Mouse (Mus musculus) small intestine, adult 2 months (tissue): ENCODE results near the gene Dock4. TPM values are rescaled to one million over a fixed set of nuclear protein-coding genes. Genes with fewer than 3 reads are reported as not detected.

Experiments
- H3K27ac ChIP-seq: fragments of 200-500 bp; 2 replicates; pipeline ENCODE4 v1.5.1; 2012; ENCODE audit warnings: low read depth, low read length, control low read depth, inconsistent platforms; ENCODE audit not compliant: insufficient read depth
- H3K27me3 ChIP-seq: fragments of 200-500 bp; 2 replicates; pipeline ENCODE4 v1.6.1; 2012; ENCODE audit warnings: mild to moderate bottlenecking, moderate library complexity, low read length, inconsistent platforms; ENCODE audit not compliant: control insufficient read depth, insufficient read depth
- H3K36me3 ChIP-seq: fragments of 200-500 bp; 2 replicates; pipeline ENCODE4 v1.6.1; 2012; ENCODE audit warnings: mild to moderate bottlenecking, low read length, control low read depth, inconsistent platforms; ENCODE audit not compliant: control insufficient read depth, insufficient read depth
- H3K4me1 ChIP-seq: fragments of 200-500 bp; 2 replicates; pipeline ENCODE4 v1.6.1; 2012; ENCODE audit warnings: low read length, inconsistent platforms, mixed read lengths; ENCODE audit not compliant: control insufficient read depth, insufficient read depth, insufficient read length
- H3K4me3 ChIP-seq: fragments of 200-500 bp; 2 replicates; pipeline ENCODE4 v1.5.1; 2012; ENCODE audit warnings: low read depth, mild to moderate bottlenecking, control low read depth, inconsistent platforms, low read length, moderate library complexity
- CTCF ChIP-seq: fragments of 200-500 bp; IDR thresholded peaks from 2 replicates; pipeline ENCODE4 v1.5.1; 2012; ENCODE audit warnings: low read depth, mild to moderate bottlenecking, control low read depth, inconsistent platforms, low read length, moderate library complexity, mixed read lengths; ENCODE audit not compliant: insufficient replicate concordance, insufficient read length; ENCODE audit errors: extremely low read depth
- POLR2A ChIP-seq: fragments of 200-500 bp; IDR thresholded peaks from 2 replicates; pipeline ENCODE4 v1.6.1; 2012; ENCODE audit warnings: low read depth, mild to moderate bottlenecking, control low read depth, inconsistent platforms, low read length, moderate library complexity
- WGBS: fragments of 180-500 bp; shearing (Covaris S2); methylation state at CpG from one replicate; pipeline ENCODE4 v1.1.7; 2018; 5-methylcytosine and 5-hydroxymethylcytosine counted together
- polyA plus RNA-seq: library from polyadenylated mRNA; depleted of rRNA; stranded (reverse); fragments of >200 nt; gene quantifications from 2 replicates; pipeline ENCODE4 v1.2.3, GENCODE M21; 2012

Gene Dock4
- polyA plus RNA-seq, 1 experiment = 0.94 TPM

GRCm38 (mm10) chr12:40568365-40568885, 122.7 kb downstream of the Dock4 start:
- H3K4me1 ChIP-seq = no peaks in the 10 kb centered on the region
- no peak overlapping the region for H3K27ac ChIP-seq
- WGBS = 88% methylated on average over 4 of the region's 4 CpGs
- H3K36me3 ChIP-seq = no peaks in the 10 kb centered on the region
- no peaks in the 10 kb centered on the region for H3K27me3 ChIP-seq
- TF ChIP-seq POLR2A (no peak), CTCF (no peak)
- H3K4me3 ChIP-seq = no peak overlapping the region

DNA sequence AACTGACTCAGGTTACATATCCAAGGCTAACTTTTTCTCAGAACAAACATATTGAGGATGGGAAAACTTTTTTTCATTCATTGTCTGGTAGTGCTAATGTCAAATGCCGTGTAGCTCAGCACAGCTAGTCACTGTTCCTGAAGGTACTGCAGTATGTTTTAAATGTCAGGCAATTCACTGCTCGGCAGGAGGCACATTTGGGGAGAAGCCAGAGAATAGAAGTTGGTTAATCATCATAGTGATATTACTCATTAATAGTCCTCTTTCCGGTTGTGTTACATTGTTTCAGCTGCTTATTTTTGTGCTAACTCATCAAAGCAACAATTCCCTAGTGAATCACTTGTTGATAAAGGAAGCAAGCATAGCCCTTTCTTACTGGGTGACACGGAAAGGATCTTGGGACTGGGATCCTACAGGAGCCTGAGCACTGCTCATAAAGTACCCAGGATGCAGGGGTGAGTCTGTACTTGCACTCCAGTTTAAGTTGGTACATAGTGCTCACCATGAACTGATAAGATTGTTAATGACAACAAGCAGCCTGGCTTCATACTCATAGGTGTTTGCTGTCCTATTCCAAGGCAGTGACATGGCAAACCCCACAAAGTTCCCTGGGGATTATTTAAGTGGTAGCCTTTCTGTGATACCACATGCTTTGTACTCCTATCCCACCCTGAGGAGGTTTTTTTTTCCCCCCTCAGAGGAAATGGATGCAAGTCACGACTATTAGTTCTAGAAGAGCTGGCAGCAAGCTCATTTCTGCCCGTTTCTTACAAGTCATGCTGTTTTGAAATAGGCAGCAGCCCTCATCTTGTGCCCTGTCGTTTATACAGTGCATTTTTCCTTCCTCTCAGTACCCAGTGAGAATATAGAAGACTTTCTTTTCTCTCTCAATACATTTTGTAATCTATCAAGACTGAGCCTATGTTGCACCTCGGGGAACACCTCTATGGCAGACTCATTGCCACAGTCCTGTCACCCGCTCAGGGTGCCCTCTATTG, 123.5 kb downstream of the Dock4 start:
- Histone ChIP-seq H3K27ac (no peak overlapping the region), H3K27me3 (no peaks in the 10 kb centered on the region), H3K36me3 (no peaks in the 10 kb centered on the region), H3K4me3 (no peak overlapping the region), H3K4me1 (no peaks in the 10 kb centered on the region)
- WGBS = 30% methylated on average over 9 of the region's 9 CpGs
- TF ChIP-seq CTCF (no peak), POLR2A (no peak)

- Histone ChIP-seq H3K27ac (no peak overlapping the region), H3K36me3 (no peaks in the 10 kb centered on the region), H3K4me1 (no peaks in the 10 kb centered on the region), H3K27me3 (no peaks in the 10 kb centered on the region), H3K4me3 (no peak overlapping the region)
- 45% methylated on average over 1 of the region's 1 CpGs for WGBS
- no peak for TF ChIP-seq CTCF
- no peak for TF ChIP-seq POLR2A
These were observed 124.5 kb downstream of the Dock4 start for GRCm38 (mm10) chr12:40570250-40570649.

- H3K36me3 ChIP-seq = no peaks in the 10 kb centered on the region
- no peaks in the 10 kb centered on the region for H3K4me1 ChIP-seq
- H3K27ac ChIP-seq = no peak overlapping the region
- TF ChIP-seq POLR2A (no peak), CTCF (no peak)
- no peak overlapping the region for H3K4me3 ChIP-seq
- no peaks in the 10 kb centered on the region for H3K27me3 ChIP-seq
- WGBS = 82% methylated on average over 3 of the region's 3 CpGs
These were observed 128.3 kb downstream of the Dock4 start for GRCm38 (mm10) chr12:40574051-40574450.

GRCm38 (mm10) chr12:40576749-40577148, 131.0 kb downstream of the Dock4 start:
- TF ChIP-seq POLR2A (no peak), CTCF (no peak)
- 39% methylated on average over 2 of the region's 2 CpGs for WGBS

GRCm38 (mm10) chr12:40580351-40580750, 134.6 kb downstream of the Dock4 start:
- Histone ChIP-seq H3K27ac (no peak overlapping the region), H3K27me3 (no peaks in the 10 kb centered on the region), H3K4me1 (no peaks in the 10 kb centered on the region), H3K36me3 (no peaks in the 10 kb centered on the region), H3K4me3 (no peak overlapping the region)
- no peak for TF ChIP-seq POLR2A
- no peak for TF ChIP-seq CTCF
- WGBS = 17% methylated on average over 2 of the region's 2 CpGs

More at GRCm38 (mm10) chr12:40576749-40577148, 131.0 kb downstream of the Dock4 start:
- Histone ChIP-seq H3K27me3 (no peaks in the 10 kb centered on the region), H3K4me3 (no peak overlapping the region), H3K27ac (no peak overlapping the region), H3K36me3 (no peaks in the 10 kb centered on the region), H3K4me1 (no peaks in the 10 kb centered on the region)

GRCm38 (mm10) chr12:40581037-40581436, 135.3 kb downstream of the Dock4 start:
- no peaks in the 10 kb centered on the region for H3K36me3 ChIP-seq
- H3K4me1 ChIP-seq = no peaks in the 10 kb centered on the region
- no peak for TF ChIP-seq CTCF
- no peak for TF ChIP-seq POLR2A
- H3K27ac ChIP-seq = no peak overlapping the region
- WGBS = 72% methylated on average over 3 of the region's 3 CpGs
- no peak overlapping the region for H3K4me3 ChIP-seq
- H3K27me3 ChIP-seq = no peaks in the 10 kb centered on the region
